Mouse (Mus musculus) thymus, adult 18-20 months (tissue): ENCODE data around the gene Crk.

Source experiments
- DNase-seq, 2 experiments: peaks; one replicate each; pipeline ENCODE4 v3.0.0; 2022; ENCODE audit warnings: mixed read lengths in 2 of 2

Crk gene

GRCm38 (mm10) chr11:75678747-75679438 lies at the start of gene Crk:
Gene Crk, plus strand, starts transcription at chr11:75679259.
- peak; percentile 98 to 99 for DNase-seq

GRCm38 (mm10) chr11:75630098-75630497 lies 49.0 kb upstream of the Crk start:
- no peak for DNase-seq

DNA sequence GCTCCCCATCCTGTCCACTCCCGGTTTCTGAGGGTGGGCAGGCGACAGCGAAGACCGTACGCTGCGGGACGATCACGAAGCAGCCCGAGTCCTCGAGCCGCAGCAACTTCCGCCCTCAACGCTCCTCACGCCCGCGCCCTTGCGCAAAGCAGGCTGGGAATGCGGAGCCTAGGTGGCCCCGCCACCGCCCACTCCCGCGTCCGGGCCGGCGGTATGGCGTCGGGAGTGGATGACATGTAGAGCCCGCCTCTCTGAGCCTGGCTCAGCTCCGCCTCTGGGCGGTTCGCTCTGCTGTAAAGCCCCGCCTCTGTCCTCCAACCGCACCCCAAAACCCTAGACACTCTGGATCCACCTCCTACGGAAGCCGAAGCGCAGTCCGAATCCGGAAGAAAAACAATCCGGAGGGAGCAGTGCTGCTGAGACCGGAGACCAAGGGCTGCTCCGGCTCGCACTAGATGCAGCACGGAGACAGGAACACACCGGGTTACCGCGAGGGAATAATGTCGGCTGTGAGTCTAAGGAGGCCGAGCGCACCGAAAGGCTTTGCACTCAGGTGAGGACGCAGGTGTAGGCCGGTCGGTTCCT lies 48.3 kb upstream of the Crk start, which contains the start of gene Inpp5k:
Inpp5k (plus strand) TSS at position 344 of the 585 bp plus-strand sequence.
- DNase-seq: peak; percentile 97 to 98

DNA sequence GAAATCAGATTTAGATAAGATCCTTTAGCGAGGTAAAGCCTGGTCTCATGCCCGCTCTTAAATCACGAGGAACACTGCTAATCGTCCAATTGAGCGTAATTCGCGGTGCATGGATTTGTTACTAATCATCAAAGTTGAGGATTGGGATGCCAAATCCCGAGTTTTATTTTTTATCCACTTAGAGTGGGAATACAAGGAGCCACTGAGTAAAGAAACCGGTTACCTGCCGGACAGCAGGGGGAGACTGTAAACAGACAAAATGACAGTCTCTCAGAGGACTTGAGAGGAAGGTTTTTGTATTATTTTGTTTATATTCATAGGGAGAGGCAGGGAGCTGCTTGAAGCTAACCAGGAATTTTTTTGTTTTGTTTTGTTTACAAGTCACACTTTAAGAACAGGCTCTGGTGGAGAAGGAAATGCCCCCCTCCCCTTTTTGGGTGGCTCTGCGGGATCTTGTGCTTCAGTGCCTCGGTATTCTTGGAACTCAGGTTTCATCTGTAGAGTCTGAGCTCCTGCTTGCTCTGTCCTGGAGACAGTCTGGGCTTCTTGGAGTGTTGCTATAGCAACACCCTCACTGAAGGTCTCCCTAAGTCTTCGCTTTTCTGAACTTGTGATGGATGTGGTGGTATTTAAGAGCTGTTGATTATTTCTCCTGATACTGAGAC lies 47.4 kb upstream of the Crk start:
- no peak for DNase-seq

DNA sequence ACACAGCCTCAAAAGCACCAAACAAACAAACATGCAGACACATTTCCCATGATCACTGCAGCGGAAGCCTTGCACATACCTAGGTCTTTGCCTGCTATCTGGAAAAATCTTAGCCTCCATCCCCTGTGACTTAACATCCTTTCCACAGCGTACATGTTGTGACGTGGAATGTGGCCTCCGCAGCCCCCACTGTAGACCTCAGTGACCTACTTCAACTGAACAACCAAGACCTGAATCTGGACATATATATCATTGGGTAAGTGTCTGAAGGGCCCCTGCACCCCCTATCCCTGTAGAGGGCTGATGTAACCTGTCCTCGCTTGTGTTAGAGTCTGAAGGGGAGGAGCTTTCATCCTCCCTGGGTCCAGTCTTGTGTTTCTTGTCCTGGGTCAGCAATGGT lies 46.1 kb upstream of the Crk start:
- DNase-seq: no peak

GRCm38 (mm10) chr11:75634801-75635200 lies 44.3 kb upstream of the Crk start:
- DNase-seq: no peak

- DNase-seq: no peak
These were observed 43.7 kb upstream of the Crk start for GRCm38 (mm10) chr11:75635315-75635714.

DNA sequence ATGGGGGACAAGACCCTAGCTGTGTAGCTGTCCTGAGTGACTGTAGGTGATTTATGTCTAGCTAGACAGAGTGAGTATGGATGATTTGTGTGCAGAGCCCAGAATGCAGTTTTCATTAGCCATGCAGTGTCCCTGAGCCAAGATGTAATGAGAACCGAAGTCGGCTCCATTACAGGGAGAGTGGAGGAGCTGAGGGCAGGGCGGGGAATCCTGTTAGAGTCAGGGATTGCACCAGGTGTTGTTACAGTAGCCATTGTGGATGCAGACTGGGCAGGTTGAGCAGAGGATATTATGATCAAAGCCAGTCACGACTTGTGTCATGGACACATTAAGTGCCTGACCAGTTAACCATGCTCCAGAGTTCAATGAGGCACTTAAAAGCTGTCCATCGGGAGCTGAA lies 35.7 kb upstream of the Crk start:
- DNase-seq: no peak

- peak in 1 of 2 experiments; percentile 53 for DNase-seq
These were observed 34.4 kb upstream of the Crk start for GRCm38 (mm10) chr11:75644684-75645083.

GRCm38 (mm10) chr11:75647681-75648211 lies 31.3 kb upstream of the Crk start:
- DNase-seq: no peak

GRCm38 (mm10) chr11:75649155-75649561 lies 29.9 kb upstream of the Crk start:
- DNase-seq: no peak

DNA sequence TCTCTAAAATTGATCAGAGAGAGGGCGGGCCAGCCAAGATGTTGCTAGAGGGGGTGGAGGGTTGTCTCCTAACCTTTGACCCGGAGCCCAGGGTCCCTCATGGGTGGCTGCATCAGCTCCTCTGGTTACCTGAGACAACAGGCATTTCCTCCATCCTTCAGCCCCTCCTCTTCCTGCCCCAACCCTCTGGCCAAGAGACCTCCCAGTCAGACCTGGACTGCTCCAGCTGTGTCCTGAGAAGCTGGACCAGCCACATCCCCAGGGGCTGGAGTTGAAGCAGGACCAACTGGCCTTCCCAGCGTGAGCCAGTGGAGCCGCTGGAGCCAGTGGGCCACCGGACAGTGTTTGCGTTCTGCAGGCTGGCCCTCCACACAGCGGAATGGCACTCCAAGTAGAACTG lies 28.7 kb upstream of the Crk start, which contains the start of gene Myo1c:
Myo1c (plus strand) TSS at position 194 of the 400 bp plus-strand sequence.
- DNase-seq: no peak

GRCm38 (mm10) chr11:75650958-75651425 lies 28.1 kb upstream of the Crk start:
- no peak for DNase-seq

DNA sequence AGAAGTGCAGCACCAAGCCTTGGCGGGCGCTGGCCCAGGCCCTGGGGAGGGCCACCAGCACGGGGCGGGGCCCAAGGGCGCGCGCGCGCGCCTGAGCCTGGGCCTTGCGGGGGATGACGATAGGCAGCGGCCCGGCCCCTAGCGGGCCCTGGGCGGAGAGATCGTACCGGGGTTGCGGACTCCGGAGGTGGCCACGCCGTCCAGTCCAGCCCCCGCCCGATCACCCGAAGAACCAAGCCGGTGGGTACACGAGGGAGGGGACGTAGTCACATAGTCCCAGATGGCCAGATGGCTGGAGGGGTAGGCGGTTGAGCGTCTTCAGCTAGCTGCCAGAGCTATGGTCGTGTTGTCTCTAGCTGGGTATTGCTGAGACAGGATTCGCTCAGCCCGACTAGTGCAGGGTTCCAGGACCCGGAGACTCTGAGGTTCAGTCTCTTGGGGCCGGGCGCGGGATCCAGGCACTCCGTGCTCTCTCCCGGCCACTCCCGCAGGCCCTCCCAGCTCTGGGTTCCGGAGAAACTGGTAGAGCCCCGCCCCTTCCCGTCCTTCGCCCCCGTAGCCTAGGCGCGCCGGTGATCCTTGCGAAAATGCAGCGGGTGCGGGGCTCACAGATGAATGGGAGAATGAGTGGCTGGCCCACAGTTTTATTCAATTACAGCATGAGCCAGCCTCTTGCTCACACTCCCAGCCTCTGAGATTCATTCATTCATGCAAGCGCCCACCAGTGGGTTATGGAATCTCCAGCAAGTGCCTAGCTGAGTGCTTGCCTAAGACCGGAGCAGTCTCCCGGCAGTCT lies 27.4 kb upstream of the Crk start:
- DNase-seq: peak; percentile 66 to 68

DNA sequence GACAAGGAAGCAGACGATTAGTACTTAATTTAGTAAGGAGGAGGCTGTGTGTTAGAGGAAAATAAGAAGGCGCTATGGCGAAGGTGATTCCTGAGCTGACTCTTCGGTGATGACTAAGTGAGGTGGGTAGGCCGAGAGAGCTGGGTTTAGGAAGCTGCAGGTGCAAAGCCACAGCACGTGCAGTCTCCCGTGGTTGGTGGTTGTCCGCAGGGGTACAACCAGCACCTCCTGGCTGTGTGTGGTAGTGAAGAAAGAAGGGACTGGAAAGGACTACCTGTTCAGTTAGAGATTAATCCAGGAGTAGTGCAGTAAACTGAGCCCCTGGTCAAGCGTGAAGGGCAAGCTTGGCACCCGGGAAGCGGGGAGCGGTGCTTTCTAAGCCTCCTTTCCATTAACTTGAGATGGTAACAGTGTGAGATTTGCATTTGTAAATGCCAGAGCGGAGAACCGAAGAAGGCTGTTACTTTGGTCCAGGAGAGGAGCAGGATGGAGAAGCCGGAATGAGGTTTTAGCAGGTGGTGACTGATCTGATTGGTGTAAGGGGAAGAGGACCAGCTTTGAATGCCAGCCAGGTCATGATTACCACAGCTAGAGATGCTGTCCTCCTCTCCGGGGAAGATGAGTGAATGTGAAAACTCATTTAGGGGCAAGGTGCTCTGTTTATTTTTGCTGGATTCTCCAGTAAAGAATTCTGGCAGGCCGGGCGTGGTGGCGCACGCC lies 26.7 kb upstream of the Crk start:
- DNase-seq: peak; percentile 69 to 76

GRCm38 (mm10) chr11:75652942-75653684 lies 25.9 kb upstream of the Crk start:
- DNase-seq: no peak

- DNase-seq: peak; percentile 58 to 73
These were observed 25.1 kb upstream of the Crk start for GRCm38 (mm10) chr11:75653781-75654470.

GRCm38 (mm10) chr11:75654471-75655390 lies 24.3 kb upstream of the Crk start:
- DNase-seq: peak in 1 of 2 experiments; percentile 63
